Mouse (Mus musculus) mature B cell (primary cell): ENCODE results near the gene Arhgap22.

ENCODE experiments used
- in situ Hi-C: fragments of 300-500 bp; cut with MboI; formaldehyde crosslinking; loops from 2 replicates; pipeline ENCODE4 v1.14.3; 2019

The Arhgap22 gene

GRCm38 (mm10) chr14:33212958-33213309 is 892 bp upstream of the Arhgap22 start:
- in situ Hi-C loops: no loop called here

GRCm38 (mm10) chr14:33214767-33215128 is 922 bp downstream of the Arhgap22 start:
- in situ Hi-C loops: loop anchor here (5.0 kb wide), 1 partner anchor 83 kb away; no protein-coding TSS in a partner anchor

- in situ Hi-C loops: loop anchor here (5.0 kb wide), 1 partner anchor 82 kb away; no protein-coding TSS in a partner anchor
Measured at GRCm38 (mm10) chr14:33215163-33215562, 1.3 kb downstream of the Arhgap22 start.

GRCm38 (mm10) chr14:33216343-33217208 is 2.8 kb downstream of the Arhgap22 start:
- in situ Hi-C loops: loop anchor here (5.0 kb wide), 1 partner anchor 81 kb away; no protein-coding TSS in a partner anchor

- in situ Hi-C loops: no loop called here
Measured at GRCm38 (mm10) chr14:33225235-33225634, 11.4 kb downstream of the Arhgap22 start.

- in situ Hi-C loops: no loop called here
Measured at GRCm38 (mm10) chr14:33230672-33231071, 16.8 kb downstream of the Arhgap22 start.

- in situ Hi-C loops: no loop called here
Measured at GRCm38 (mm10) chr14:33231311-33231710, 17.5 kb downstream of the Arhgap22 start.

- in situ Hi-C loops: no loop called here
Measured at GRCm38 (mm10) chr14:33232048-33232447, 18.2 kb downstream of the Arhgap22 start.

GRCm38 (mm10) chr14:33235661-33236060 is 21.8 kb downstream of the Arhgap22 start:
- in situ Hi-C loops: no loop called here

- in situ Hi-C loops: no loop called here
Measured at GRCm38 (mm10) chr14:33240400-33240799, 26.6 kb downstream of the Arhgap22 start.

GRCm38 (mm10) chr14:33243261-33243660 is 29.4 kb downstream of the Arhgap22 start:
- in situ Hi-C loops: no loop called here

GRCm38 (mm10) chr14:33244519-33244918 is 30.7 kb downstream of the Arhgap22 start:
- in situ Hi-C loops: no loop called here

GRCm38 (mm10) chr14:33244946-33245345 is 31.1 kb downstream of the Arhgap22 start:
- in situ Hi-C loops: no loop called here

GRCm38 (mm10) chr14:33246476-33246875 is 32.6 kb downstream of the Arhgap22 start:
- in situ Hi-C loops: no loop called here

GRCm38 (mm10) chr14:33247623-33248022 is 33.8 kb downstream of the Arhgap22 start:
- in situ Hi-C loops: no loop called here

- in situ Hi-C loops: no loop called here
Measured at GRCm38 (mm10) chr14:33248741-33249140, 34.9 kb downstream of the Arhgap22 start.

GRCm38 (mm10) chr14:33250215-33250939 is 36.6 kb downstream of the Arhgap22 start:
- in situ Hi-C loops: no loop called here

- in situ Hi-C loops: no loop called here
Measured at GRCm38 (mm10) chr14:33250956-33251745, 37.3 kb downstream of the Arhgap22 start.

GRCm38 (mm10) chr14:33258256-33258655 is 44.4 kb downstream of the Arhgap22 start:
- in situ Hi-C loops: no loop called here

GRCm38 (mm10) chr14:33260131-33260530 is 46.3 kb downstream of the Arhgap22 start:
- in situ Hi-C loops: no loop called here

- in situ Hi-C loops: no loop called here
Measured at GRCm38 (mm10) chr14:33264795-33265194, 51.0 kb downstream of the Arhgap22 start.

GRCm38 (mm10) chr14:33276240-33276639 is 62.4 kb downstream of the Arhgap22 start:
- in situ Hi-C loops: no loop called here
